Mouse (Mus musculus) cerebellum, adult 8-10 months (tissue): ENCODE results near the gene Anxa2.

Experiments
- DNase-seq: peaks from one replicate; pipeline ENCODE4 v3.0.0; 2022

Gene Anxa2

GRCm38 (mm10) chr9:69459876-69460275, 6.5 kb downstream of the Anxa2 start:
- no peak for DNase-seq

GRCm38 (mm10) chr9:69463046-69463445, 9.6 kb downstream of the Anxa2 start:
- no peak for DNase-seq

DNA sequence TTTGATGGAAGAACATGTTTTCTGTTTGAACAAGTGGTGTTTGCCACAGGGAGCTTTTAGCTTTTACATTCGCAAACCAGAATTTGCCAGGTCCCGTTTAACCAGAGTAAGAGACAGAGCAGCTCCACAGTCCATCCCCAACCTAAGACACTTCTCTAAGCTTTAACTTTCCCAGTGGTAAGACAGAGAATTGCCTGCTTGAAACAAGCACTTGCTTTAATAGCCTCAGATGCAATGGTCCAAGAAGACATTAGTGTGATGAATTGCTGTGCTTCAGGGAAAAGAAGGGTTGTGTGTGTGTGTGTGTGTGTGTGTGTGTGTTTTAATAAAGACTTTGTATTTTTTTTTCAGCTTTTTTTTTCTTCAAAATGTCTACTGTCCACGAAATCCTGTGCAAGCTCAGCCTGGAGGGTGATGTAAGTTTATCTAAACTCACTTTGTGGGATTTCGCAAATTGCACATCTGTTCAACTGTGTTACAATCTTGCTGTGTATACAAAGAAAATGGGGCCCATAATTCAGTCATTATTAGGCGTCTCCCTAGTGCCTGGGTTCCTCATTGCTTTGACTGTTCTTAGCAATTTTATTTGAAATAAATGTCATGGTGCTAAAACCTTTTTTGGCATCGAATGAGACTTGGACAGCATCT, 10.8 kb downstream of the Anxa2 start:
- DNase-seq: no peak

GRCm38 (mm10) chr9:69466098-69466497, 12.7 kb downstream of the Anxa2 start:
- DNase-seq: no peak

- DNase-seq: no peak
Observed at GRCm38 (mm10) chr9:69467310-69467939, 14.0 kb downstream of the Anxa2 start.

DNA sequence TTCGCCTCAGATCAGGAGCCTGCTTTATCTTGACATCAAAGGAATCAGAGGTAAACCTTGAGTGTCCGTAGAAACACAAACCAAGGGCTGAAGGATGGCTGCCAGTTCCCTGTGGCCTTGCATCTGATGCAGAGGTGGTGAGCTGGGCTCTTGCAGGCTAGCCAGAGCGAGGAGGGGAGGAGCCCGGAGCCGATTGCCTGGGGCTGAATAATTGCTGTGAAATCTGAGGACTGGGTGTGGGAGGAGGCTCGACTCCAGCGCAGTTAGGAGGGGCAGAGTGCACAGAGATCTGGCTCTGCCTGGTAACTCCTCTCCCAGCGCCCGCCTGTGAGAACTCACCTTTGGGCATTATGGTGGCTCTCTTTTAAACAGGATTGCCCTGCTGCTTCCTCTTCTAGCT, 15.6 kb downstream of the Anxa2 start:
- DNase-seq: no peak

- DNase-seq: no peak
Observed at GRCm38 (mm10) chr9:69470362-69470761, 16.9 kb downstream of the Anxa2 start.

DNA sequence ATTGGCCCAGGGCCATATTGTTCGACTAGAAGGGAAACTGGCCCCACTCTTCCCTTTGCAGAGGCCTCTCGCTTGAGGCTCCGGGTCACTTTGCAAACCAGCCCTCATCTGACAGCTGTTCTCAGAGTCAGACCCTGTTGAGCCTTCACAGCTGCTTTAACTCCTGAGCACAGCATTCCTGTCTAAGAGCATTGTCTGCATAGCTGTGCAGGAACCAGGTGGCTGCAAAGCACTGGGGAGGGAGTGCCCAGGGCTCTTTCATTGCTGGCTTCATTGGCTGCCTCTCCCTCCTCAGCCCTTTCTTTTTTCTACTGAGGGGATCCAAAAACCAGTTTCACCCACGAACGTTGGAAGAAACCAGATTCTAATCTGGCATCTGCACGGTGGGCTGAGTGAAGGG, 17.5 kb downstream of the Anxa2 start:
- DNase-seq: no peak

GRCm38 (mm10) chr9:69472724-69473123, 19.3 kb downstream of the Anxa2 start:
- no peak for DNase-seq

- no peak for DNase-seq
Observed at GRCm38 (mm10) chr9:69475873-69476272, 22.5 kb downstream of the Anxa2 start.

GRCm38 (mm10) chr9:69477195-69477823, 23.9 kb downstream of the Anxa2 start:
- DNase-seq: no peak

DNA sequence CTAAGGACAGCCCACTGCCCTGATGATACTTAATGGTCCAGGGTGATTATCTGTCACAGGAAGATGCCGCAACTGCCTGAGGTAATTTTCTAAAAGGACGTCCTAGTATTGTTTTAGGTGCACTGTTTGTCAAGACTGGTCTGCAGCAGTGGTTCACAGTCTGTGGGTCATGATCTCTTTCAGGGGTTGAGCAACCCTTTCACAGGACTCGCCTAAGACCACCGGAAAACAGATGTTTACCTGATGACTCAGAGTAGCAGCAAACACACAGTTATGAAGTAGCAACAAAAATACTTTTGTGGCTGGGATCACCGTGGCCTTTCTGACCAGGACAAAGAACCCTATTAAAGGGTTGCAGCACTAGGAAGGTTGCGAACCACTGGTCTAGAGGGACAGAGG, 24.4 kb downstream of the Anxa2 start:
- DNase-seq: no peak

GRCm38 (mm10) chr9:69480344-69480743, 26.9 kb downstream of the Anxa2 start:
- DNase-seq: peak; percentile 71

DNA sequence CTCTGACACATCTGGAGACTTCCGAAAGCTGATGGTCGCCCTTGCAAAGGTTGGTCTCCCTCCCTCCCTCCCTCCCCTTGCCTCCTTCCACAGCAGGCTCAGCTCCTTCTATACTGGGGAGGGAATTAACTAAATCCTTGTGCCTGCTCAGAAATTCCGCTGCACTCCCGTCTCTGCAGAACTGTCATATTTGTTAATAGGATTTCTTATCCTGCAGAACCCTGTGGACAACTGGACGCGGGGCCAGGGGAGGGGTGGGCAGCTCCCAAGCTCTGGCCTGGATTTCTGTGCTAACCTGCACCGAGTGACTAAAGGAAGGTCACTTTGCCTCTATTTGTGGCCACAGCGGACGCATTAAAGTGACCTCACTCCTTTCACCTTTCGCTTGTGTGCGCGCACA, 30.4 kb downstream of the Anxa2 start:
- DNase-seq: no peak

DNA sequence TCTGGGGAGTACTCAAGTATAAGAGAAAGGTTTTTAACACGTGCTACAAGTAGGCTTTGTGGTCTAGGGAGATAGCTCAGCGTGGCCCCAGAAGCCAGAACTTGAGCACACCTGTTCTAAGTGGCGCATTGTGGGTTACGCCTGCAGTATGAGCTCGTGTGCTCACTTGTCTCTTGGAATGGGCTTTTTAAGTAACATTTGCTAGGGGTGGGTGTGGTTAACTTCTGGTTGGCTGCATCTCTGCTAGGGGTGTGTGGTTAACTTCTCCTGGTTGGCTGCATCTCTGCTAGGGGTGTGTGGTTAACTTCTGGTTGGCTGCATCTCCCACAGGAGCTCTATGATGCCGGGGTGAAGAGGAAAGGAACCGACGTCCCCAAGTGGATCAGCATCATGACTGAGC, 32.7 kb downstream of the Anxa2 start:
- no peak for DNase-seq

DNA sequence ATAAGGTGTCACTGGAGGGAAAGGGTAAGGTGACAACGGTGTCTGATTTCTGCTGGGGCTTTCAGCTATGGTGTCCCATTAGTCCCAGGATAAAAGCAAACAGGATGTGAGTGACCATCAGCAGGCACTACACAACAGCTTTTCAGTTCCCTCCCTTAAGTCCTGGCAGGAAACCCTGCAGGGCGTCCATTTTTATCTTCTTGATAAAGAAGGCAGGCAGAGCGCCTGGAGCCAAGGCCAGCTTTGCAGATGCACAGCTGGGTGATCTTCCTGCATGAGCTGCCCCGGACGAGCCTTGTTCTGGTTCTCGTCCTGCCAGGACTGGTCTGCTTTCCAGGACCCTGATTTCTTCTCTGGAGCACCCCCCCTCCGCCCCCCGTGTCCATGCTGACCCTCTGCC, 35.1 kb downstream of the Anxa2 start:
- DNase-seq: no peak

- DNase-seq: no peak
Observed at GRCm38 (mm10) chr9:69488972-69489371, 35.6 kb downstream of the Anxa2 start.

DNA sequence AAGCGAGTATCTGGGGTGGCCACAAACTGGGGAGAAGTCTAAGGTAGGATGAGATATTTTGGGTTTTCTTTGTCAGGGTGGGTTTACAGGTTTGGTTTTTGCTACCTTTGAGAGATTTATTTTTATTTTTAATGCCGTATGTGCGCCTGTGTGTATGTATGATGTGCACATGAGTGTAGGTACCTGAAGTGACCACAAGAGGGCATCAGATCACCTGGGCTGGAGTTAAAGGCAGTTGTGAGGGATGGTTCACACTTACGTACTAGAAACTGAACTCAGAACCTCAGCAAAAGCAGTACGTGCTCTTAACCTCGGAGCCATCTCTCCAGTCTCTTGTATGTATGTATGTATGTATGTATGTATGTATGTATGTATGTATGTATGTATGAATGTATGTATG, 39.4 kb downstream of the Anxa2 start:
- no peak for DNase-seq

GRCm38 (mm10) chr9:69502504-69502903, 49.1 kb downstream of the Anxa2 start:
- peak; percentile 47 for DNase-seq

DNA sequence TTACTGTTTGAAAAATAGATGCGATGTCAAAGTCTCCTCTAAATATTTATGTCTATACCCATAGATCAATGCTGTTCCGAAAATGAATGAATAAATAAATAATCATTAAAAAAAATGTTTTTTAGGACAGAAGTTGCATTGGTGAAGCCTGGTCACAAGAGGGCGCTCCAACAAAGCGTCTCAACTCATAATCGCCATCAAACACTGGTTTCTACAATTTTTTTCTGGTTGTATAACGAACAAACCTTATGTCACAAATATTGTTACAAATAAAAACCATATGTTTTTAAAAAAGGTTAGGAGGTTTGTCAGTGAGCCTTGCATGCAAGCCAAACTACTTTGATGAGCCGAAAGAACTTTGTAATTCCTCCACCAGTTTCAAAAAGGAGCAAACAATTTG, 52.2 kb downstream of the Anxa2 start:
- peak; percentile 12 for DNase-seq

DNA sequence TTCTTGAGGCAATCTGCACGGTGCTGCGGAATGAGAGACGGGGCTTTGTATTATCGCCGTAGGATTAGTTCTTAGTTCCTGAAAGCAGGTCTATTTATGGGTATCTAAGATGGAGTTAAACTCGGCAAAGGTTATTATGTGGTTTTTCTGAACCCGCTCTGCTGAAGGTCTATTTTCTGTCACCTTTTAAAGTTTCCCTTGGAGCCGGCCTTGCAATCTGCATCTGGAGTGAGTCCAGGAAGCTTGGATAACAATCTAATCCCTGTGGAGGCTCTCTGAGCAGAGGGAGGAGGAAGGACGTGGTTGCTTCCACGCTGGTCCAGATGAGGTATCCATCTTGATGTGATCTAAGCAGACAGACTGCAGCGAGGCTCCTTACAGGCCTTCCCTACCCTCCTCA, 53.8 kb downstream of the Anxa2 start:
- no peak for DNase-seq

- DNase-seq: no peak
Observed at GRCm38 (mm10) chr9:69508016-69508415, 54.6 kb downstream of the Anxa2 start.

DNA sequence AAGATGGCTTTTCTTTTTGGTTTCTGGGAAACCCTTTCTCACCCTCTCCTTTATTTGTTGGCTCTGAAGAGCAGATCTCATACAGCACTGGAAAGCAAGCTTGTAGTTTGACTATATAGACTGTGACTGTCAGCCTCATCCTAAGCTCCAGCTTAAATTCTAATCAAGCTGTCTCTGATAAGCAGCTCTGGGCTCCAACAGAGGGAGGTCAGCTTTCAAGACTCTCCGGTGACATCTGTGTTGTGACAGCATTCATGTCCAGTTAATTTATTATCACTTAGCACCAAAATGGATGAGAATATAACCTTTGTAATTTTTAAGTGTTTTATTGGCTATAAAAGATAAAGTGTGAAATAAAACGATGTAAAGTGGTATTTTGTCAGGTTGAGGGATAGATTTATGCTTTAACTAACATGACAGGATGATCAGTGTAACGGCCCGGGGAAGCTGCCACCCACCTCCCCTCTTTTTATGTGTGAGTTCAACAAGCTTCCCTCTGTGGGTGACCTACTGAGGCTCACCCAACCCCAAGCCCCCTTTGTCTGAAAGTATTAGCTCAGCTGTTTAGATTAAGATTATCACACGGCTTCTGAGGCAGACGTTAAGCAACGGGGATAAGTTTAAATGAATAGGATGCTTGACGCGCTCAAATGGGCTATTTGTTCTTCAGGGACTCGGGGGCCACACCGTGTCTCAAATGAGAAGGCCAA, 58.6 kb downstream of the Anxa2 start:
- DNase-seq: no peak

GRCm38 (mm10) chr9:69512726-69513125, 59.3 kb downstream of the Anxa2 start:
- DNase-seq: no peak
